Mouse (Mus musculus): ENCODE measurements at regions not wholly inside any gene's neighbourhood (a gene's known extent, or its start where the extent isn't known, plus 50 kb on each side); places are given as distances from the start of the nearest gene placed in this dataset.

DNA sequence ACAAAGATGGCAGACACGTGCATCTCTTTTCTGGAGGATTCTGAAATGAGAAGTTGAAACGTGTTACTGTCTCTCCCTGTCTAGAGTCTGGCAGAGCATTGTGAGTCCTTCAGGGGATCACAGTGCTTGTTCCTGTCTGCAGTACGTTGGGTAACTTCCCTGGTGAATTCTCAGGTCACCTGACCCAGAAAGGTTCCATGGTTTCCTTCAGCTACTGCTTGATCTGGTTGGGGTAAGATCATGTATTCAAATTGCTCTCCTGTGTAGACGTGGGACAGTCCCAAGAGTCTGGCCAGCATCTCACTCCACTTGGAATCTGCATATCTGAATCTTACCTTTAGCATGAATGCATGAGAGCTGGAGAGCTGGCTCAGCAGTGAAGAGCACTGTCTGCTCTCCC, 350.0 kb downstream of the Gpat3 start:
- no peak for TF ChIP-seq CTCF (IDR thresholded peaks at IDR 0.05; ENCODE audit: borderline replicate concordance, extremely low read depth, insufficient read depth, insufficient read length)
- no peak for TF ChIP-seq POLR2A (IDR thresholded peaks at IDR 0.05; ENCODE audit: borderline replicate concordance, extremely low read depth, insufficient read depth, insufficient read length, poor library complexity, severe bottlenecking)
- no peak for DNase-seq (ENCODE audit: low read depth)

DNA sequence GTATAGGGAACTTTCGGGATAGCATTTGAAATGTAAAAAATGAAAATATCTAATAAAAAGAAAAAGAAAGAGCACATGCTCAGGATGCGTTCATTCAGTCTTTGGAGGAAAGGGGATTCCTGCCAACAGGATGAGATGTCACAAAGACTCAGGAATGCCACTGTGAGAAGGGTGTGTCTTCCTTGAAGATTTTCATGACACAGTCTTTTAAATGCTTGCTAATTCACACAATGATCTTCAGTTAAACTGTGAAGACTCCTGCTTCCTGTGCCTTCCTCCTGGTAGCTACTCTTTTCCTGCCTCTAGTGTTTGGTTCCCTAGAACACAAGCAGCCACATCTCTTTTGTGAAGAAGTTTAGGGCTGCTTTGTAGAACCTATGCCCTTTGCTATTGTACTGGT, 345.5 kb downstream of the Gpat3 start:
- DNase-seq (ENCODE audit: low read depth), result no peak
- TF ChIP-seq CTCF (IDR thresholded peaks at IDR 0.05; ENCODE audit: borderline replicate concordance, extremely low read depth, insufficient read depth, insufficient read length) (no peak), POLR2A (IDR thresholded peaks at IDR 0.05; ENCODE audit: borderline replicate concordance, extremely low read depth, insufficient read depth, insufficient read length, poor library complexity, severe bottlenecking) (no peak)

DNA sequence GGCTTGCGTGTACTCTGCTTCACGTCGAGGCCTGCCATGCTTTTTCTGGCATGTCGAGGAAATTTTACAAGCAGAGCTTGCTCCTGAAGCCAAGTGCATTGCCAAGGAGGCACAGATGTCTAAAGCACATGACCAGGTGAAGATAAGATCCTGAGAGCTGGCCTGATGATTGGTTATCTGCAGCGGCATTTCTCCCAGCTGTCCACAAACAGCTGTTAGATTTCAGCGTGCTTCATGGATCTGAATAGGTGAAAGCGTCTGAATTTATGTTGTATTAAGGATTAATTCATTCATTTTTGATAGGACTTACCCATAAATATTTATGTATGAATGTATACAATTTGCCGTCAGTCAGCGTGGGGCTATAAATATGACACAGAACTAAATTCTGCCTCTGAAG, 327.7 kb downstream of the Gpat3 start:
- TF ChIP-seq POLR2A (IDR thresholded peaks at IDR 0.05; ENCODE audit: borderline replicate concordance, extremely low read depth, insufficient read depth, insufficient read length, poor library complexity, severe bottlenecking) (no peak), CTCF (IDR thresholded peaks at IDR 0.05; ENCODE audit: borderline replicate concordance, extremely low read depth, insufficient read depth, insufficient read length) (no peak)
- DNase-seq (ENCODE audit: low read depth), result peak; percentile 24

GRCm38 (mm10) chr5:101172782-101173181, 327.3 kb downstream of the Gpat3 start:
- no peak for DNase-seq (ENCODE audit: low read depth)
- TF ChIP-seq CTCF (IDR thresholded peaks at IDR 0.05; ENCODE audit: borderline replicate concordance, extremely low read depth, insufficient read depth, insufficient read length) (no peak), POLR2A (IDR thresholded peaks at IDR 0.05; ENCODE audit: borderline replicate concordance, extremely low read depth, insufficient read depth, insufficient read length, poor library complexity, severe bottlenecking) (no peak)

DNA sequence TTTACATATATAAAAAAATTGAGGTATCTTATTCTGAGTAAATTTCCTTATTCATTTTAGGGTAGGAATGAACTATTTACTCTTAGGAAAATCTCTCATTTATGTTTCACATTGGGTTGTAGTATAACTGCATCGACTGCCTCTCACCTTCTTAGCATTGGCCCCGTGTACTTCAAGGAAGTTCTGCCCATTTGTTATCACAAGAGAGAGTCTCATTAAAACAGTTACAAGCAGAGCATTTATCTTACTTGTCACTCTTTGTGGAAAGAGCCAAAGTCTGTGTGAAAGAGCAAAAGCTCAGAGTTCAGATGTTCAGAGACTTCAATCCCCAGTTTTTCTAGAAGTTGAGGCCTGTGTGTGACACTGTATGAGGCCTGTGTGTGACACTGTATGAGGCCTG, 323.6 kb downstream of the Gpat3 start:
- no peak for DNase-seq (ENCODE audit: low read depth)
- TF ChIP-seq POLR2A (IDR thresholded peaks at IDR 0.05; ENCODE audit: borderline replicate concordance, extremely low read depth, insufficient read depth, insufficient read length, poor library complexity, severe bottlenecking) (no peak), CTCF (IDR thresholded peaks at IDR 0.05; ENCODE audit: borderline replicate concordance, extremely low read depth, insufficient read depth, insufficient read length) (no peak)

GRCm38 (mm10) chr5:101163624-101164213, 318.2 kb downstream of the Gpat3 start:
- DNase-seq (ENCODE audit: low read depth), result peak; percentile 43

DNA sequence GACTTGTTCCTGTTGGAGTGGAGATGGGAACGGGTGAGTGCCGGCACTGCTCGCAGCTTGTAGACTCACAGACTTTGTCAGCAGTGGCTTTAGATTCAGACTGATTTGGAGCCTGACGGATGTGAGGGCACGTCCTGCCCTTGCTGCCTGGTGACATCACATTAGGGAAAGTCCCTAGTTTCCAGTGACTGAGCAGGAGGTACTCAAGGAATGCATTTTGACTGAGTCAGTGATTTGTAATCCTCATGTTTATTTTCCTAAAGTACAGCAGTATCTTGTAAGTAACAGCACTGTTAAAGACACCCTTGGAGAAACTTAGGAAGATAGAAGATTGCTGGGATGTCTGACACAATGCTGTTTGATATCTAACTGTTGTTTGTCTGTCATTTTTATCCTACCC, 317.6 kb downstream of the Gpat3 start:
- TF ChIP-seq CTCF (IDR thresholded peaks at IDR 0.05; ENCODE audit: borderline replicate concordance, extremely low read depth, insufficient read depth, insufficient read length), result no peak
- TF ChIP-seq POLR2A (IDR thresholded peaks at IDR 0.05; ENCODE audit: borderline replicate concordance, extremely low read depth, insufficient read depth, insufficient read length, poor library complexity, severe bottlenecking), result no peak
- DNase-seq (ENCODE audit: low read depth), result no peak

More at GRCm38 (mm10) chr5:101163624-101164213, 318.2 kb downstream of the Gpat3 start:
- TF ChIP-seq CTCF (IDR thresholded peaks at IDR 0.05; ENCODE audit: borderline replicate concordance, extremely low read depth, insufficient read depth, insufficient read length) (no peak), POLR2A (IDR thresholded peaks at IDR 0.05; ENCODE audit: borderline replicate concordance, extremely low read depth, insufficient read depth, insufficient read length, poor library complexity, severe bottlenecking) (no peak)

GRCm38 (mm10) chr5:101157416-101157815, 311.9 kb downstream of the Gpat3 start:
- TF ChIP-seq CTCF (IDR thresholded peaks at IDR 0.05; ENCODE audit: borderline replicate concordance, extremely low read depth, insufficient read depth, insufficient read length), result no peak
- no peak for TF ChIP-seq POLR2A (IDR thresholded peaks at IDR 0.05; ENCODE audit: borderline replicate concordance, extremely low read depth, insufficient read depth, insufficient read length, poor library complexity, severe bottlenecking)

GRCm38 (mm10) chr5:101146345-101146744, 300.8 kb downstream of the Gpat3 start:
- no peak for TF ChIP-seq CTCF (IDR thresholded peaks at IDR 0.05; ENCODE audit: borderline replicate concordance, extremely low read depth, insufficient read depth, insufficient read length)
- TF ChIP-seq POLR2A (IDR thresholded peaks at IDR 0.05; ENCODE audit: borderline replicate concordance, extremely low read depth, insufficient read depth, insufficient read length, poor library complexity, severe bottlenecking), result no peak
- DNase-seq (ENCODE audit: low read depth), result no peak

More at GRCm38 (mm10) chr5:101157416-101157815, 311.9 kb downstream of the Gpat3 start:
- no peak for DNase-seq (ENCODE audit: low read depth)

GRCm38 (mm10) chr5:101124941-101125453, 279.5 kb downstream of the Gpat3 start:
- no peak for DNase-seq (ENCODE audit: low read depth)
- no peak for TF ChIP-seq POLR2A (IDR thresholded peaks at IDR 0.05; ENCODE audit: borderline replicate concordance, extremely low read depth, insufficient read depth, insufficient read length, poor library complexity, severe bottlenecking)
- TF ChIP-seq CTCF (IDR thresholded peaks at IDR 0.05; ENCODE audit: borderline replicate concordance, extremely low read depth, insufficient read depth, insufficient read length), result no peak

GRCm38 (mm10) chr5:101122914-101123313, 277.4 kb downstream of the Gpat3 start:
- no peak for DNase-seq (ENCODE audit: low read depth)
- no peak for TF ChIP-seq CTCF (IDR thresholded peaks at IDR 0.05; ENCODE audit: borderline replicate concordance, extremely low read depth, insufficient read depth, insufficient read length)
- TF ChIP-seq POLR2A (IDR thresholded peaks at IDR 0.05; ENCODE audit: borderline replicate concordance, extremely low read depth, insufficient read depth, insufficient read length, poor library complexity, severe bottlenecking), result no peak

DNA sequence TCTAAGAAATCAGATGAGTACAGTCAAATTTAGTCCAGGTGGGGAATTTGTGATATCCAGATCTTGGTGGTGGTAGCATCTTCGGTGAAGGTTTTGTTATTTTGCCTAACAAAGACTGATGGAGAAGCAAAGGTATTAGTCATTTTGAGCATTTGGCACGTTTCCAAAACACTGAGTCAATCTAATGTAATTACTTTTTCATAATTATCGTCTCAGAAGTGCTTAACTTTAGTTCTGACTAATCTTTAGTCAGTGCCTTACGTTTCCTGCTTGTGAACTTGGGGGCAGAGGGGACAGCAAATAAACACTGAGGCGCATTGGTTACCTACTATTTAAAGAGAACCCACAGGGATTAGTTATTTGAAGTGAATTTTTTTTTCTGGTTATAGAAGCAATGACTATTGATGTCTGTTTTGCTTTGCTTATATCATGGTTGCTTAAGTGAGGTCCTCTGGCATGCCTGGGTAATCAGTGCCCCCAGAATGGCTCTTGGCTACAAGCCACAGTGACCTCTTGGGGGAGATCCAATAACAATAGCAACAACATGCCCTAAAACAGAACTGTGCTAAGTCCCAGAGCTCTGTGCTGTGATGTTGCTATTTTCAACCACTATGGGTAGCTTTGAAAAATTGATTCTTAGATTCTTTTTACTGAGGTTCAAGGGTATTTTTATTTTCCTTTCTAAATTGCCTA, 275.1 kb downstream of the Gpat3 start:
- no peak for DNase-seq (ENCODE audit: low read depth)
- TF ChIP-seq CTCF (IDR thresholded peaks at IDR 0.05; ENCODE audit: borderline replicate concordance, extremely low read depth, insufficient read depth, insufficient read length) (no peak), POLR2A (IDR thresholded peaks at IDR 0.05; ENCODE audit: borderline replicate concordance, extremely low read depth, insufficient read depth, insufficient read length, poor library complexity, severe bottlenecking) (no peak)

Measured in brain, embryonic 14.5 days (tissue).